Mouse (Mus musculus) adrenal gland, adult 8-10 months (tissue): ENCODE data around the gene Stip1. TPM values are rescaled to one million over a fixed set of nuclear protein-coding genes. Genes with fewer than 3 reads are reported as not detected.
A peak's percentile ranks its signal among the peaks of the same experiment; 100 is the strongest.
"Not testable (repeated sequence)": the region's sequence is repeated elsewhere in the genome, so short reads cannot be mapped to it uniquely, and the experiment has no call there.

Source experiments
- DNase-seq: peaks from one replicate; pipeline ENCODE4 v3.0.0; 2022
- total RNA-seq, 4 experiments: library from RNA; stranded (reverse); gene quantifications; 2 replicates each; pipeline ENCODE4 v1.2.4; 2022

Gene Stip1
- total RNA-seq, 4 experiments from 2014 or later: 129 to 273 (median 162) TPM

DNA sequence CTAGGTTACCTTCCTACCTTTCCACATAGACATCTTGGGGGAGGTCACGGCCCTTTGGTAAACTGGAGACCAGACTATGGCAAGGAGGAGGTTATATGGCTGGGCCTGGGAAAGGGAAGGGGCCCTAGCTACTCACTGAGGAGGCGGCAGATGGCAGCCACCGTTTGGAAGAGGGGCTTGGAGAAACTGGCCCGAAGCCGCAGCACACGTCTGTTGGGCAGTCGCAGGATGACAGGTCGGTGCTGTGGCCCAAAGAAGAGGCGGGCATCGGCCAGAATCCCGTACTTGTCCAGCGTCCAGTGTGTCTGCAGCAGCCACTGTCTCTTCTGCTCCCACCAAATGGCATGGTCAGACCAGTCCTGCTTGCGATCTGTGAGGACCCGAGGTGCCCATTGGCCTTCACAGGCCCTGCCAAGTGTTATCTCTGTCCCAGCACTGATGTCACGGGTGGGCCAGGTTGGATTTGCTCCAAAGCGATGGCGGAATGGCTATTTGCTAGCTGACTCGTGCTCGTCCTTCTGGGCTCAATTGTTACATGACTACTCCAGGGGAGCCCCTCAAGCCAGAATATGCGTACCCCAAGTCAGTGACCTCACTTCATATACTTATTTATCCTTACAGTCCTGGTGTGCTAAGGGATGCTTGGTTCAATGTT lies 25.2 kb downstream of the Stip1 start:
- no peak for DNase-seq

DNA sequence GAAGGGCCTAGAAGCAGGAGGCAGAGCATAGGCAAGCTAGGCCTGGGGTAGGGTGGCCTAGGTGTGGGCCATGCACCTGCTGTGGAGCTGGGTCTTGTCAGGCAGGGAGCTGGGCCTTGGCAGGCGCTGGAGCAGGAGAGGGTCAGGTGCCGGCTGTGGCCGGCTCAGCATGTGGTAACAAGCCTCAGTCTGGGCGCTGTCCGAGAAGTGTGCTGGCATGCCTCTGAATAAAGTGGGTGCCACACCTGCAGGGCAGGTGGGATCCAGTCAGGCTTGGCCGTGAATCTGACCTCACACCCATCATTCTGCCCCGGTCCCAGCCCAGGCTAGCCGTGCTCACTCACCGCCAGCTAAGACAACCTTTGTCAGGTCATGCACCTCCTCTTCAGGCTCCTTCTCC lies 25.8 kb downstream of the Stip1 start:
- DNase-seq: no peak

DNA sequence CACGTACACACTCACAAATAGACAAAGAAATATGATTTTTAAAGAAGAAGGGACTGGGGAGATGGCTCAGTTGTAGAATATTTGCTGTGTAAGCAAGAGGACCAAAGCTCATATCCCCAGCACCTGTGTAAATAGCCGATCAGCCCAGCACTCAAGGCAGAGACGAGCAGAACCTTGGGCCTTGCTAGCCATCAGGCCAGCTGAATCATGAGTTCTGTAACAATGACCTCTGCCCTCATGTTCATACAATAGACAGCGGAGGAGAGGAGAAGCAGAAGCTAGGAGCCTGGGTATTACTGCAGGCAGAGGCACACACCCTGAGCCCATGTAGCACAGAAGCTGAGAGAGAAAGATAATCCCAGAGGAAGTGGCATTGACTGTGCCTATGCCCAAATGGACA lies 27.3 kb downstream of the Stip1 start:
- no peak for DNase-seq

DNA sequence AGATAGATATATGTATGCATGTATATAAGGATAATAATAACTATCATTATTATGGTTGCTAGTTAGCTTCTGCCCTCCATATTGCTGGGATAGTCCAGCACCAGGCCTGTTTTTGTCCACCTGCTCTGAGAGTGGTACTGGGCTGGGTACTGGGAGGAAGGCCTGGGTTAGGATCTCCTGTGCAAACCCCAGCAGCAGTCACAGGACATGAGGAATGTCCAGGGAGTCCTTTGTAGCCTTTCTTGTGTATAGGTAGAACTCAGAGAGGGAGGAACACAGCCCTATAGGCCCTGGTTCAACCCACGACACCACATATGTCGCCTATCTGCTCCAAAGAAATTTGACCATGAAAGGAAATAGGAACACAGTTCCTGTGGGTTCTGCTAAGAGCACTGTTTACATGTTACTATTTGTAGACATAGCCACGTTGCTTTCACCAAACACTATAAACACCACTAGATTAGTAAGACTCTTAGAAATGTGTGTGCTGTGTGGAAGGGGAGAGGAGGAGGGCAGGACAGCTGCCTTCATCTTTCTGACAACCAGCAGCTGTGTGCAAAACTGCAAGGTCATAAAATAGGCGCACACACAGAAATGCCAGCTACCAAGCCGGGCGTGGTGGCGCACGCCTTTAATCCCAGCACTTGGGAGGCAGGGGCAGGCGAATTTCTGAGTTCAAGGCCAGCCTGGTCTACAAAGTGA lies 32.7 kb downstream of the Stip1 start:
- no peak for DNase-seq

DNA sequence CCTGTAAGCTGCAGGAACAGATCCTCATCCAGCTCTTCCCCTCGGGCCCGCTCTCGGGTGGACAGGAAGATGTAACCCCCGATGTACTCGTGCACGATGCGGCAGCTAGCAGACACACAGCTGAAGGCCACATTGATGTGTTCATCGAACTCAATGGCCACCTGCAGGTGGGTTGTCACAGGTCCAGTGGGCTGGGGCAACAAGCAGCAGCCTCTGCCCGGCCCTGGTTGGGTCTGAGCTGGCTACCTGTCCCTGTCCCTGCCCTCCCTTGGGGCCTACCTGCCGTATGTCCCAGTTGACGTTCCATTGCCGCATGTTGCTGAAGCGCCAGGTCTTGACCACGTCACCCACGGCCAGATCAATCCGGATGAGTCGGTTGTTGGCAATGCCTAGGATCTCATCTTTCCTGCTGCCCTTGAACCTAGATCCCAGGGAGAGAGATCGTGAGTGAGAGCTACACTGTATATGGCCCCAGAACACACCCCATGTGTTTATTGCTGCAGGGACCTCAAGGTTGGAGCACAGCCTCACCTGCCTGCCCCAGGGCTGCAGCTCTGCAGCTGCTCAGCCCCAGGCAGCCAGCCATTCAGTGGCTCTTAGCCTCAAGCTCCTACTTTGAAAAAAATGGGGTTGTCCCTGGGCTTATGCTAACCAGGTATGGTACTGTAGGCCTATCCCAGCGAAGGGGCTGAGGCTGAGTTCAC lies 40.3 kb downstream of the Stip1 start:
- no peak for DNase-seq

DNA sequence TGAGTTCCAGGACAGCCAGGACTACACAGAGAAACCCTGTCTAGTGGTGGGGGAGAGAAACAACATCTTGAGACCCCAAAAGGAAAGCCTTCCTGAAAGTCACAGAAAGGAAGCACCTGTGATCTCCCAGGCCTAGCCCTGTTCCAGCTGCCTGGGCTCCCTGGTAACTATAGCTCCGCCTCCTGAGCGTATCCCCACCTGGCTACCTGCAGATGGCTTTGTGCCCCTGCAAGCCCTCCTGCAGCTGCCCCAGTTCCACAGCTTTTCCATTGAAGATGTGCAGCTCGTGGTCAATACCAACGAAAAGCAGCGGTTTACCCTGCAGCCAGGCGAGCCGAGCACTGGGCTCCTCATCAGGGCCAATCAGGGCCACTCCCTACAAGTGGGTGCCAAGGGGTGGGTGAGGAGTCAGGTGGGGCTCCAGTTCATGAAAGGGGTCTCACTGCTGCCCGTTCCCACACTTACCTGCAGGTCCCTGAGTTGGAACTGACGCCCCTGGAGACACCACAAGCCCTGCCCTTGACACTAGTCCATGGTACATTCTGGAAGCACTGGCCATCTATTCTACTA lies 42.0 kb downstream of the Stip1 start:
- DNase-seq: no peak

DNA sequence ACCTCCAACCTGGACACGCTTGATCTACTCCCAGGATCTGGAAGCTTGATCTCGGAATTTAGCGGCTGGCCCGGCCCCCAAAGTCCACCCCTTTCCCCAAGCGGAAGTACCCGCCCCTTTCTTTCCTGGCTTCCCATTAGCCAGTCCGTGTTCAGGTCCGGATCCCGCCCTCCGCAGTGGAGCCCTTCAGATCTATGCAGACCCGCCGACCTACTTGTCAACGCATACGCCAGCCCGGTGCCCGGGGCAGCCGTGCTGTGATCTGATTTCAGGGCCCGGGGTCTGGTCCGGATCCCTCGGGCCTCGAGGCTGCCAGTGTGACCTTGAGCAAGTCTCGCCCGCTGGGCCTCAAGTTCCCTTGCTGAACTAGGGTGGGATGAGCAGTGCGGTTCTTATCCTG lies 43.8 kb downstream of the Stip1 start, which contains the start of the genes Nudt22 and Trpt1:
Gene Nudt22 (minus strand): TSS at position 112 of the 400 bp plus-strand sequence.
Gene Trpt1 (plus strand): TSS at position 126 of the 400 bp plus-strand sequence.
- DNase-seq: peak; percentile 90

DNA sequence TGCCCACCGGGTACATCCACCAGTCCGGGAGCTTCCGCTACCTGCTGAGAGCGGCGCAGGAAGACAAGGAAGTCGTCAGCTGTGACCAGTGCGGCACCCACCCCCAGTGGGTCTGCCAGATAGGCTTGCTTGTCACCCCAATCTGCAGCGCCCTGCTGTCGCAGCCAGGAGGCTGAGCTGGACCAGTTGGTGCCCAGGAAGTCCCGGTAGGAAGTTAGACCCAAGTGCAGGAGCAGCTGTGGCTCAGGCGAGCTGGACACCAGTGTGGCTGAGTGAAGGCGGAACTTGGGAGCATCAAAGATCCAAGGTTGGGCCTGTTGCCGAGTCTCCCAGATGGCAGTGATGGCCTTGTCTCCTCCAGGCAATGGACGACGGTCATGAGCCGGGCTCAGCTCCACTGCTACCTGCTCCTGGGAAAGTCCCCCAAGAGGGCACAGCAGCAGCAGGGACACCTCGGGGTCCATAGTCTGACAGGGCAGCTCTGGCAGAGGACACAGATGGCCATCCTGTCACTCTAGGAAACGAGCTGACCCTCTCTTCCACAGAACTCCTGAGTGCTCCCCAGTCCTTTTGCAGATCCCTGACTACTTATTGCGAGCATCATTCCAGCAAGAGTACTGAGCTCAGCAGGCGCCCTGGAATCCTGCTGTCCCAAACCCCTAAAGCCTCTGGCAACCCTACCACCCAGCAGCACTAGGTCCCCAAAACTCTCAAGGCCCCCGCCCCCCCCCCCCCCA lies 44.3 kb downstream of the Stip1 start:
- DNase-seq: peak; percentile 44

DNA sequence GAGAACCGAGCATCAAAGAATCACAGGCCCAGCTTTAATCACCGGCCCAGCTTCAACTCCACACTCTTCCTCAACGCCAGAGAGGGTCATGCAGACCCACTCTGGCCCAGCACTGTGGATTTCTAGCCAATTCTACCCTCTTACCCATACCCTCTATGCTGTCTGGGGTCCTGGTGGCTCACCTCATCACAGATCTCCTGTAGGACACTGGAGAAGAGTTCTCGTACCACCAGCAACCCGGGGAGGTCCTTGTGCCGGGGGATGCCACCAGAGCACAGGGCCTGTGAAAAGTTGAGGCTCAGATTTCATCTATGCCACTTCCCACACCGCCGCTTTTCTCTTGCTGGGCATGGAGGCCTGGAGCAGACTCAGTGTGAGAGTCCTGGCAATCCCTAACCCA lies 45.3 kb downstream of the Stip1 start:
- peak; percentile 0 for DNase-seq

DNA sequence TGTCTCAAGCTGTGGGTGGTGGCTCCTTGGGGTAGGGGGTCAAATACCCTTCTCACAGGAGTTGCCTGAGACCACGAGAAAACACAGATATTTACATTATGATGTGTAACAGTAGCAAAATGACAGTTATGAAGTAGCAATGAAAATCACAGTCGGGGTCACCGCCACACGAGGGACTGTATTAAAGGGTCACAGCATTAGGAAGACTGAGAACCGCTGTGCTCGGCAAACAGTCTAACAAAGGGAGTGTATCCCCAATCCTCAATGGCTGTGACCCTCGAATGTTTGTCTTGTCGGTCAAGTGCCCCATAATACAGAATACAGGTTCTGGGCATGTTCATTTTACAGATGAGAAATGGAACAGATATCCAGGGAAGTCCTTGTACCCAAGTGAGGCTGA lies 45.8 kb downstream of the Stip1 start:
- no peak for DNase-seq

DNA sequence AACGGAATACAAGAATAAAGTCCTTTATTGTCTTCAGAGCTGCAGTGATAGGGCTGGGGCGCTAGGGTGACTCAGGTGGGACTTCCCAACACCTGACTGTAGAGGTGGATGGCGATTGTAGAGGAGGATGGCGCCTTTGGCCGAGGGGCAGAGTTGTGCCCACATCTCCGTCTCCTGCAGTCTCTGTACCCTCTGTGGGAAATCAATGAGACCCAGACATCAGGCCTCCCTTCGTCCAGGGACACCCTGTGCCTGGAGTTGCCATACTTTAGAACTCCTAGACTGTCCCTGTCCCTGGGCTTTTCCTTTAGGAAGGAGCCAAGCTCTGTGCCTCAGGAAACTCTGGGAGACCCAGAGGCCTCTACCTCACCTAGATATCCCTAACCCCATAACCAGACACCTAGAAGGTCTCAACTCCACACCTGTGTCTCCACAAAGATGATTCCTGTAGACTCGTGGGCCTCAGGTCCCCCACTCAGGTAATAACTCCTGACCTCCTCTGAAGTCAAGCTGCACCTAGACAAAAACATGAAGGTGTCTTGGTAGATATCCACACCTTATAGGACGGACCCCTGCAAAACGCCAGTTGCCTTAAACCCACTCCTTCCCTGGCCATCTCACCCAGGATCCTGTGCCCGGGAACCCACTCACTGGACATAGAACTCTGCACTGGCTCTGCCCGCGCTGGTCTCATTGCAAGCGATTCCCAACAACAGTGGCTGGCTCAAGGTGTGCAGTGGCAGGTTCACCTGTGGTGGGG lies 46.6 kb downstream of the Stip1 start:
- DNase-seq: no peak

DNA sequence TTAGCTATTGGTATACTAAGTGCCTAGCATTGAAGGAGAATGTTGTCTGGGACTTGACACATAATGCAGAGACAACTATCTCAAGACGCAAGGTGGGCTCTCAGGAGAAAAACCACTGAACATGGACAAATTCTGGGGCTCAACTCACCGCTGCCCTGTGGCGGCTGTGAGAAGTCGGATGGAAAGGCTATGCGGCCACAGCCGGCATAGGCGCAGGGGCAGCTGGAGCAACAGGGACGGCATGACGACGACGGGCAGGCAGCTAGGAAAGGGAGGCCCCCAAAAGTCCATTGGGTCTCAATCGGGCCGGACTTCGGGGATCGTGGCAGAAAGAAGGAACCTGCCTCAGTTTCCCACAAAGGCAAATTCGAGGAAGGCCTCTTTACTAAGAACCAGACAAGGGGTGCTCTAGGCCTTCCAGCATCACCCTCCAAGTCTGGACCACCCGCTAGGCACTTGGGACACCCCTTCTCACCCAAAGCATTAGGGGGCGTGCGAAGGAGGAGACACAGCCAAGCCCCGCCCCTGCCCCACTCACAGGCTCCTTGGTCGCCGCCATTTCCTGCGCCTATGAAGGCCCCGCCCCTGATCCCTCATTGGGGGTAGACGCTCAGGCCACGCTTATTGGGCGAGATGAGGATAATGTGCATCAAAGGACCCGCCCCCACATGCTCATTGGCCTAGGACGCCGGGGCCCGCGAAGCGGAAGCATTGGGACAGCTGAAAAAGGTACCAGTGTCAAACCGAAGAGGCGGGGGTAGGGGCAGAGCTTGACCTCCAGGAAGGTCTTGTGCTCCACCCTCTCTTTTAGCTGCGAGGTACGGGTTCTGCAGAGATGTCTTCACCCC lies 47.5 kb downstream of the Stip1 start, which contains the start of gene Dnajc4:
Gene Dnajc4 (minus strand): TSS at position 562 of the 848 bp plus-strand sequence.
- DNase-seq: peak; percentile 97

DNA sequence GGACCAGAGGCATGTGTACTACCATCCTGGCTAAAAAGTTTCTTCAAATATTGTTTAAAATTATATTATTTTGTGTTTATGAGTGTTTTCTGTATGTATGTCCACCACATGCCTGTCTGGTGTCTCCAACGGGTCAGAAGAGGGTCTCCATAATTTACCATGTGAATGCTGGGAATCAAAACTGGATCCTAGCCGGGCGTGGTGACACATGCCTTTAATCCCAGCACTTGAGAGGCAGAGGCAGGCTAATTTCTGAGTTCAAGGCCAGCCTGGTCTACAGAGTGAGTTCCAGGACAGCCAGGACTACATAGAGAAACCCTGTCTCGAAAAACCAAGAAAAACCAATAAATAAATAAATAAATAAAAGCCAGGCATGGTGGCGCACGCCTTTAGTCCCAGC lies 48.6 kb downstream of the Stip1 start:
- DNase-seq: not testable (repeated sequence)

DNA sequence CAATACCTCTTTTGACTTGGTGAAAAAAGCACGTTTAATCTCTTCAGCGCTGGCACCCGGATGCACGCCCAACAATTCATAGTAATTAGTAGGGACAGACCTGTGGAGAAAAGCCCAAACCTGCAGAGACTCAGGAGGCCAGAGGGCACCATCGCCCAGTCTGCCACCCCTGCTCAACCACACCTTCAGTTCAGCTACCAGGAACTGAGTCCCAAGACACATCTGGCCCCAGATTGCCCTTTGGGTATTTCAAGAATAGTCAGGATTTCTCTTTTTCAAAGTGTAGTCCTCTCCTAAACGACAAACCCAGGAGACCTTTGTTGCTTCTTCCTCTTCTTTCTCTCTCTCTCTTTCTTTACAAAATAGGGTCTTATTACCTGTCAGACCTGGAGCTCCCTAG lies 49.1 kb downstream of the Stip1 start:
- no peak for DNase-seq

DNA sequence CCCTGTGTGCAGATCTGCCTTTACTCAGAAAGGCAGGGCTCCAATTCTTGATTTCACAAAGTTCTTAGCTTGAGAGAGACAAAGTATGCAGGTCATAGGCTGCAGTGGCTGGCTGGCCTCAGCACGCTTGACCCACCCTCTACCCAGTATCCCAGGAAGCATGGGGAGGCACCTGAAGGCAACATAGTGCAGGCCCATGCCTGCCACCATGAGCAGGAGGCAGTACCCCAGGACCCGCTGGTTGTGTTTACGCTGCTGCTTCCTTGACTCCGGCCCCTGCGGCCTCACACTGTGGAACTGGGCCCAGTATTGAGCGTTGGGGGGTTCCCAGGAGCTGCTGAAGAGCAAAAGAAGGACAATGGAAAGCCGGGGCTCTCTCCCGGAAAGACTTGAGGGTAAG lies 50.5 kb downstream of the Stip1 start:
- DNase-seq: peak; percentile 18

DNA sequence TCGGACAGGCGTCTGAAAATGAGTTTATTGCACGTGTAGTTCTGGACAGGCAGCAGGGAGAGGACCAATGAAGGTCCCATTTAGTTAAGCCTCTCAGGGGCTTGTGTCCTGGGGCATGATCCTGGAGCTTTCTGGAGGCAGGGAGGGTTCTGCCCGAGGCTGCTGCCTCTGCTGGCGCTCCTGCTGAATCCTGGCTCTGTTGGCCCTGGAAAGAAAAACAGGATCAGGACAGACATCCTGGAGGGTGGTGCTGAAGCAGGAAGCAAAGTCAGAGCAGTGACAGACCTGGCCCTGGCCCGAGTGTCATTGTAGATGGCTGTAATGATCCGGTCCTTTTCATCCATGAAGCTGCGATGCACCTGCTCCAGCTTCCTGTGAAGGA lies 51.9 kb downstream of the Stip1 start:
- DNase-seq: no peak

DNA sequence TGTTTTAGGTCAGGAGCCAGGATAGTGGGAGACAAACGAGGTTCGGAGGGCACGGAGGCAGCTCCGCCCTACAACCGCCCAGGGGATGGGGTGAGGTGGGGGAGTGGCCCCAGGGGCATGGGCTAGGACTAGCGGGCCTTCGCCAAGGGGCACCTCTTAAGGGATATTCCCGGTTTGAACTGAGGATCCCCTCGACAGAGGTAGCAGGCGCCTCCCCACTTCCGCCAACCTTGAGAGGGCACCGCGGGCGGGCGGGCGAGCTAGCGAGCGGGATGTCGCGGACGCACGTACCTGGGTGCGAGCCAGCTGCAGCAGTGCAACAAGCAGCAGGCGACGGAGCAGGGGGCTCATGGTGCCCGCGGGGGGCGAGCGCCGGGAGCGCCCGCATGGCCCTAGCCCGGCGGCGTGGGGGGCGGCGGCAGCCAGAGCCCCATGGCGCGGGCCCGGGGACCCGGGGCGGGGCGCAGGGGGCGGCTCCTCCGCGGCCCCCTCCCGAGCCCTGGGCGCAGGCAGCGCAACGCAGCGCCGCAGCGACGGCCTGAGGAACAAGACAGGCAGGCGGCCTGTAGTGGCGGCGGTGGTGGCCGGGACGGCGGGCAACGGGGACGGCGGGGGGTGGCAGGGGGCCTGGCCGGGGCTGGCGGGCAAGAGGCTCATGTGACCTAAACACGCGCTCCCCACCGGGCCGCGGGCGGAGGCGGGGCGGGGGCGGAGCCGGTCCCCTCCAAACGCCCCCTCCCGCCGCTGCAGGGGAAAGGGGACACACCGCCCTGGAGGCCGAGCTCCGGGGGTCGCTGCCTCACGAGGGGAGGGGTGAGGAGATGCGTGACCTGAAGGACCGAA lies 52.5 kb downstream of the Stip1 start, which contains the start of gene Vegfb:
Gene Vegfb (minus strand): TSS at position 591 of the 843 bp plus-strand sequence.
- DNase-seq: peak; percentile 65

DNA sequence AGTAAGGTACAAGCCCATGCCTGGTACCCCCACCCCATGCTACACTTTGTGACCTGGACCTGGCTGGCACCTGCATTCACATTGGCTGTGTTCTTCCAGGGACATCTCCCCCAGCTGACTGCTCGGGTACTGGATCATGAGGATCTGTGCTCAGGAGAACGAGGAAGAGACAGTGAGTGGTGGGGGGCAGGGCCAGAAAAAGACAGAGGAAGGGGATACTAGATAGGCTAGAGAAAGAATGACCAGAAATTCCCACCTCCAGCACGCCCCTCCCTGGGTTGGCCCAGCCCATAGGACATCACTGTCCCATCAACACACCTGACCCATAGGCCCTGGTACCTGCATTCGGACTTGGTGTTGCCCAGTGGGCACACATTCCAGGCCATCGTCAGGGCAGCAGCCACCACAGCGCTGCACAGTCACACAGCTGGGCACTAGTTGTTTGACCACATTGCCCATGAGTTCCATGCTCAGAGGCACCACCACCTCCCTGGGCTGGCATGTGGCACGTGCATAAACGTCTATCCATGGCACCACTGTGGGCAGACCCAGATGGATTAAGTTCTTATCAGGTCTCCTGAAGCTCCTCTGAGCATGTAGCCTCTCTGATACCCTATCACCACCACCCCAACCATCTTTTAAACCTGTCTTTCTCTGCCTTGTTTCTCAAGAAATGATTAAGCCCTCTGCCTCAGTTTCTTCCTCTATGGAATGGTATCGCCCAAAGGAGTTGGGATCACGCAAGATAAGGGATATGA lies 53.6 kb downstream of the Stip1 start:
- no peak for DNase-seq

DNA sequence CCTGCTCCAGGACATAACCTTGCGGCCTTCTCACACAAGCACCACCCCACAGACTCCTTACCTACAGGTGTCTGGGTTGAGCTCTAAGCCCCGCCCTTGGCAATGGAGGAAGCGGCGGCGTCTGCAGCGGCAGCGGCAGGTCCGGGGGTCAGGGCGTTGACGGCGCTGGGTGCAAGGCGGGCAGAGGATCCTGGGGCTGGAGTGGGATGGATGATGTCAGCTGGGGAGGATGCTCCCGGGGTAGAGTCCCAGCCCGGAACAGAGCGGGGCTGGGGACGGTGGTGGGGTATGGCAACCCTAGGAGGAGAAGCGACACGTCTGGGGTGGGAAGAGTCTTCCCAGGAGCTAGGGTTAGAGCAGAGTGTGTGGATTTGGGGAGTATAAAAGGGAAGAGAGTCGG lies 54.5 kb downstream of the Stip1 start:
- no peak for DNase-seq
